Mouse (Mus musculus): ENCODE measurements around the gene Gpx4.
A peak's percentile ranks its signal among the peaks of the same experiment; 100 is the strongest.
"Not testable (repeated sequence)": the region's sequence is repeated elsewhere in the genome, so short reads cannot be mapped to it uniquely, and the experiment has no call there.

Gene Gpx4

DNA sequence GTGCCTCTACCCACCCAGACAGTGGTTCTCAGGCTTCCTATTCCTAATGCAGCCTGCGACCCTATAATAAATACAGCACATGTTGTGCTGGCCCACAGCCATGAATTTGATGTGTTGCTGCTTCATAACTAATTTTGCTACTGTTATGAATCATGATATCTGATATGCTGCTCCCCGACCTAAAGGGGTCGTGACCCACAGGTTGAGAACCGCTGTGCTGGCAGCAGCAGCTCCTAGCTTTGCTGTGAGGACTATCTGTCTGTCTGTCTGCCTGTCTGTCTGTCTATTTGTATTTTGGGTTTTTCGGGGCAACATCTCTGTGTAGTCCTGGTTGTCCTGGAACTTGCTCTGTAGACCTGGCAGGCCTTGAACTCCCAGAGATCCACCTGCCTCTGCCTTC is 23.2 kb upstream of the Gpx4 start:
- DNase-seq (ENCODE audit: low spot score in 2 of 2), result no peak

GRCm38 (mm10) chr10:80024229-80025043 is 22.5 kb upstream of the Gpx4 start:
- peak; percentile 90 for DNase-seq (ENCODE audit: low spot score in 2 of 2)

GRCm38 (mm10) chr10:80025044-80025347 is 22.0 kb upstream of the Gpx4 start:
- no peak for DNase-seq (ENCODE audit: low spot score in 2 of 2)

- no peak for DNase-seq (ENCODE audit: low spot score in 2 of 2)
These were observed 21.5 kb upstream of the Gpx4 start for GRCm38 (mm10) chr10:80025463-80025862.

DNA sequence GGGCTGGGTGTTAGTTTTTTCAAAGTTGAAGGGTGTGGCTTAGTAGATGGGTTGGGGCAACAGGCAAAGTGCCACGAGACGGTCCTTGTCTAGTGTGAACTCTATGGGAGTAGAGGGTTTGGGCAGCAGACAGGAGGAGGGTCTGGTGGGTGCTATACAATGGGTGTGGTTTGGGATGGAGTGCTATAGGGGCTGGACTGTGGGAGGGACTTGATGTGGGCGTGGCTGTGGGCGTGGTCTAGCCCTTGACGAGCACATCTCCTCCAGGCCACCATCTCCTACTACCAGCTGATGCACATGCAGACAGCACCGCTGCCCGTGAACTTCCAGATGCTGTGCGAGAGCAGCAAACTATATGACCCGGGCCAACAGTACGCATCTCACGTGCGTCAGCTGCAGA is 21.1 kb upstream of the Gpx4 start:
- no peak for DNase-seq (ENCODE audit: low spot score in 2 of 2)

DNA sequence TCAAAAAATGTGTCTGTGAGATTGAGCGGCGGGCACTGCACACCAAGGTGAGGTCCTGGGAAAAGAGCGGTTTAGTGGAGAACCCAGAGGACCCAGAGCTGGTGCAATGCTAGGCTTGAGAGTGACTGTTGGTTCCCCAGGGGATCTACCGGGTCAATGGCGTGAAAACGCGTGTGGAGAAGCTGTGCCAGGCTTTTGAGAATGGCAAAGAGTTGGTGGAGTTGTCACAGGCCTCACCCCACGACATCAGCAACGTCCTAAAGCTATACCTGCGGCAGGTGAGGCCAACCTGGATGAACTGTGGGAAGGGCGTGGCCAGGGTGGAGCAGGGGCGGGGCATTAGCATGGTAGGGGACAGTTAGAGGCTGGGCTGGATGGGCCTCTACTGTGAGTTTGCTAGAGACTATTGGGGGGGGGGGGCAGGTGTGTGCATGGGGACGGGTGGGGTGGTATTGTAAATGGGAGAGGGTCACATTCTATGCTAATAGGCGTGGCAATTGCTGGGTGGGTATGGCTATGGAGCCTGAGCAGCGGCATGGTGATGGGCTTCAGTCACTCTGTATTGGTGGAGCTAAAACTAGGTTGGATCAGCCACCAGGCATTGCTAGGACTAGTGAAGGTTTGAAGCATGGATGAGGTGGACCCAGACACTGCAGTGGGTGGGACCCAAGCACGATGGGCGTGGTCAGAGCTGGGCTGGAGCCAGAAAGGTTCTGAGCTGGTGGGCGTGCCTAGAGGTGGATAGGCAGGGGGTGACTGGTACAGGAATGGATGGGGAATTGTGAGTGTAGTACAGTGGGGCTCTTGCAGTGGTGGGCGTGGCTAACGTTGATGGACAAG is 19.1 kb upstream of the Gpx4 start:
- DNase-seq (ENCODE audit: low spot score in 2 of 2), result no peak

DNA sequence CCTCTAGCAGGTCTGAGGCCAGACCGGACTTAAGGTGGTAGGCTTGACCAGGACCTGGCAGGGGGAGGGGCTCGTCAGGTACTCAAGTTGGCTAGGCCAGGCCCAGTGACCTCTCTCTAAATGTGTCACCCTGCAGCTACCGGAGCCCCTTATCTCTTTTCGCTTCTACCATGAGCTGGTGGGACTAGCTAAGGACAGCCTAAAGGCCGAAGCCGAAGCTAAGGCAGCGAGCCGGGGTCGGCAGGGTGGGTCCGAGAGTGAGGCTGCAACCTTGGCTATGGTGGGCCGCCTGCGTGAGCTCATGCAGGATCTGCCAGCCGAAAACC is 18.5 kb upstream of the Gpx4 start:
- DNase-seq (ENCODE audit: low spot score in 2 of 2), result no peak

- no peak for DNase-seq (ENCODE audit: low spot score in 2 of 2)
These were observed 16.8 kb upstream of the Gpx4 start for GRCm38 (mm10) chr10:80030191-80030590.

GRCm38 (mm10) chr10:80030736-80031135 is 16.2 kb upstream of the Gpx4 start:
- DNase-seq (ENCODE audit: low spot score in 2 of 2), result no peak

GRCm38 (mm10) chr10:80032799-80033480 is 14.0 kb upstream of the Gpx4 start:
- DNase-seq (ENCODE audit: low spot score in 2 of 2), result peak; percentile 91 to 93

- peak; percentile 61 to 69 for DNase-seq (ENCODE audit: low spot score in 2 of 2)
These were observed 13.2 kb upstream of the Gpx4 start for GRCm38 (mm10) chr10:80033511-80034391.

- no peak for DNase-seq (ENCODE audit: low spot score in 2 of 2)
These were observed 11.8 kb upstream of the Gpx4 start for GRCm38 (mm10) chr10:80035148-80035547.

DNA sequence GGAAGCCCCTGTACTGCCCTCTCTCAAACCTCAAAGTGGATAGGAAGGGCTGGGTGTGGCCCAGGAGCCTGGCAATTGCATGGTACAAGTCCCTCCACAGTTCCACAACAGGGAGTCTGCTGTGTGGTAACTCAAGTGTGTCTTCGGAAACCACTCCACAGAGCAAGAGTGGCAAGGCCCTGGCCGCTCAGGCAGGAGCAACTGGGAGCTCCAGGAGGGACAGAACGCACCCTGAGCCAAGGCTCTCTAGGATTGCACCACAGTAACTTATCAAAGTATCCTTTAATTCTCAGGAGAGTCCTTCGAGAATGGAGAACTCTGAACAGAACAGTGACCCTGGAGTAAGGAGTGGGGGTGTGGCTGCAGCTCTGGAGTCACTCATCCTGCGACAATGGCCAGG is 11.3 kb upstream of the Gpx4 start:
- no peak for DNase-seq (ENCODE audit: low spot score in 2 of 2)

DNA sequence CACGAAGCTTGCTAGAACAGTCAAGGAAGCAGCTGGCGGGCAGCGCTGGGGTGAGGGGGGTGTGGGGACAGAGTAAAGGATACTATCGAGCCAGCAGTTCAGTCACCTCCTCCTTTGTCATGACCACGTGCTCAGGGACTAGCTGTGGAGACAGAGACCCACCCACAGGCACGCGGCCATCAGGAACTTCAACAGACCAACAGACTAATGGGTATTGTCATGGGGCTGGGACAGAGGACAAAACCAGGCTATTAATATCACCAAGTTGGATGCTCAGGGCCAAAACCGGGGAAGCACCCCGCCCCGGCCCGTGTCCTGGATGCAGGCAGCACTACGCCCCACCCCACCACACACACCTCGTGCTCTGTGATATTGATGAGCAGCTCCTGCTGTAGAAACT is 10.1 kb upstream of the Gpx4 start:
- no peak for DNase-seq (ENCODE audit: low spot score in 2 of 2)

DNA sequence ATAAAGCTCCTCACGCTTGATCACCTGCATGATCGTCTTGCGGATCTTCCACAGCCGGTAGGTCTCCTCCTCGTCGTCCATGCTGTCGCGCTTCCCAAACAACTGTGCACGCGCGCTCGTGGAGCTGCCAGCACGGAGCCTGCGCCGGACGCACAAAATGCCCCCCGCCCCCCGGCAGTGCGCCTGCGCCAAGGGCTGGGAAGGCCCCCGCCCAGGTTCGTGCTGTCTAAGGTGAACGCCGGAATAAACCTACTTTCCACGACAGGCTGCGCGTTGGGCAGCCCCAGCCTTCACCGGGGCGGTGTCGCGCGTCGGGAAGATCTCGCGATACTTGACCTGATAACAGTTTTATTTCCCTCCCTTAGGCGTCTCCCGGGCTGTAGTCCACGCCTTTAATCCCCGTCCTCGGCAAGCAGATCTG is 7.4 kb upstream of the Gpx4 start, which contains the start of gene Polr2e:
Polr2e (minus strand) TSS at position 237 of the 421 bp plus-strand sequence.
- DNase-seq (ENCODE audit: low spot score in 2 of 2), result peak; percentile 95 to 97

- not testable (repeated sequence) for DNase-seq (ENCODE audit: low spot score in 2 of 2)
These were observed 5.4 kb upstream of the Gpx4 start for GRCm38 (mm10) chr10:80041409-80042060.

GRCm38 (mm10) chr10:80044087-80044486 is 2.9 kb upstream of the Gpx4 start:
- no peak for DNase-seq (ENCODE audit: low spot score in 2 of 2)

DNA sequence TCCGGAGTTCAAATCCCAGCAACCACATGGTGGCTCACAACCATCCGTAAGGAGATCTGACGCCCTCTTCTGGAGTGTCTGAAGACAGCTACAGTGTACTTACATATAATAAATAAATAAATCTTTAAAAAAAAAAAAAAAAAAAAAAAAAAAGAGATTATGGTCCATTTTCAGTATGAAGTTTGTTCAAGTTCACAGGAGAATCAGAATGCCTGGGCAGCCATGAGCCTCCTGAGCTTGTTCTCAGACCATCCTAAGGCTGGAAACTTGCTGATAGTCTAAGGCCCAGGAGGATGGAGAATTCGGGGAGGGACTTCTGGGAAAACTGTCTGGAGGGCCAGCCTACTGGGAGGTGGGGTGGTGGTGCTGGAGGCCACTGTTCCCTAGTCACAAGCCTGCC is 1.6 kb upstream of the Gpx4 start:
- not testable (repeated sequence) for DNase-seq (ENCODE audit: low spot score in 2 of 2)

DNA sequence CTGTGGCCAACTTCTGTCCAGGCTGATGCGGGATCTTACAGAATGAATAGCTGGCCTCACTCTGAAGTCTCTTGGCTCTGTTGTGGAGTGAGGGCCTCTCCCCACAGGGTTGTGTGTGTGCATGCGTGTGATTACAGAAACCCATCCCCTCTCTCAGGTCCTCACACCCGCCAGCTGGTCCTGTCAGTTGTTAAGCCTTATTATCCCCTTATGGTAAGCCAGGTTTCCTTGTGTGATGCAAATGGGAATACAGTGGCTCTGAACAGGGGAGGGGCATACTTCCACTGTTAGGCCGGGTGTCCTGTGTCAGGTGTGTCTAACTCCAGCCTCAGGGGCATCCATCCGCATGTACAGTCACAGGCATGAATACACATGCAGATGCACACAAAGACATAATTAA is 1.2 kb upstream of the Gpx4 start:
- DNase-seq (ENCODE audit: low spot score in 2 of 2), result no peak

DNA sequence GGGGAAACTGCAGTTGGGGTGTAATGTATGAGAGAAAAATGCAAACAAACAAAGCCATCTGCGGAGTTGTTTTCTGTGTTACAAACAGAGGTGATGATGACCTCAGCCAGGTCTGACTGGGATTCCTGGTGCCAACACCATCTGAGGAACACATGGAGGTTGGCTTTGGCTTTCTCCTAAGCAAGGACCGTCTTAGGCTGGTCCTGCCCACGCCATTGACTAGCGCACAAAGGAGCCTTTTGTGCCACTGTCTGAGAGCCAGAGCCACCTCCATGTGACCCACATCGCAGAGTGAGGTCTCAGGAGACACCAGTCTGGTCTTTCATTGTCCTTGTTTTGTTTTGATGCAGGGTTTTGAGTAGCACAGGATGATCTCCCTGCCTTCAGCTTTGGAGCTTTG is 1.4 kb downstream of the Gpx4 start:
- no peak for DNase-seq (ENCODE audit: low spot score in 2 of 2)

- no peak for DNase-seq (ENCODE audit: low spot score in 2 of 2)
These were observed 1.9 kb downstream of the Gpx4 start for GRCm38 (mm10) chr10:80048834-80049233.

Measured in spleen, postnatal 36 days (tissue).